Mouse (Mus musculus): ENCODE results near the gene Ncoa5.

DNA sequence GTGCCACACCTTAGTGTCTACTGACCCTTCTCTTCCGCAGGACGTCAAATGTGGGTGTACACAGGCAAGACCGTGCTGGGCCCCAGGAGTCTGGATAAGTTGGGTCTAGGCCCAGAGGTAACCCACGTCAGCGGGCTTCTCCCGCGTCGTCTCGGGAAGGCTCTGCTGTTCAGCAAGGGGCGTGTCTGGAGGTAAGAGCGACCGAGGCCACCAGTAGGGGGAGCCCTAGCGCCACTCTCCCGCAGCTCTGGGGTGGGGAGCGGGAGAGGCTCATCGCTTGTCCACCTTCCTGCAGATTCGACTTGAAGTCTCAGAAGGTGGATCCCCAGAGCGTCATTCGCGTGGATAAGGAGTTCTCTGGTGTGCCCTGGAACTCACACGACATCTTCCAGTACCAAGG, 81.4 kb downstream of the Ncoa5 start:
- TF ChIP-seq CTCF (IDR thresholded peaks at IDR 0.05; ENCODE audit: low read depth) (peak; percentile 94), EP300 (optimal IDR thresholded peaks at IDR 0.05) (no peak)

All from stomach, postnatal 0 days (tissue).